Mouse (Mus musculus): ENCODE measurements around the gene Cabp2. TPM values are rescaled to one million over a fixed set of nuclear protein-coding genes. Genes with fewer than 3 reads are reported as not detected.

The Cabp2 gene
- polyA plus RNA-seq, 1 experiment = not detected

DNA sequence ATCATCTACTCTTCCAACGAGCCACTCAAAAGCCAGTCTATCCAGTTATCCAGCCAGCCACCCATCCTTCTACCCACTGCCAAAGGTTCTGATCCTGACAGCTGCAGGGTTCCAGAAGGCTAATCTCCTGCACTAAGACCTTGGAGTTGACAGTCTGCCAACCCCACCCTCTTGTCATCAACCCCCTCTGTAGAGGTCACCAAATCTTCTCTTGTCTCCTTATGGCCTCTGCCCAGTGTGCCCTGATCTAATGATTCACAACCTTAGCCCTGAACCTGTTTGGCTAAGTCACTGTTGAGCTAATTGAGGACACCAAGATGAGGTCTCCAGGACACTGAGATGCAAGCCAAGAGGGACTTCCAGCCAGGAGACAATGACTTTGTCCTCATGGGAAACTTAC lies 1.8 kb upstream of the Cabp2 start:
- TF ChIP-seq GATA1 (IDR thresholded peaks at IDR 0.05; ENCODE audit: low read length) = no peak

DNA sequence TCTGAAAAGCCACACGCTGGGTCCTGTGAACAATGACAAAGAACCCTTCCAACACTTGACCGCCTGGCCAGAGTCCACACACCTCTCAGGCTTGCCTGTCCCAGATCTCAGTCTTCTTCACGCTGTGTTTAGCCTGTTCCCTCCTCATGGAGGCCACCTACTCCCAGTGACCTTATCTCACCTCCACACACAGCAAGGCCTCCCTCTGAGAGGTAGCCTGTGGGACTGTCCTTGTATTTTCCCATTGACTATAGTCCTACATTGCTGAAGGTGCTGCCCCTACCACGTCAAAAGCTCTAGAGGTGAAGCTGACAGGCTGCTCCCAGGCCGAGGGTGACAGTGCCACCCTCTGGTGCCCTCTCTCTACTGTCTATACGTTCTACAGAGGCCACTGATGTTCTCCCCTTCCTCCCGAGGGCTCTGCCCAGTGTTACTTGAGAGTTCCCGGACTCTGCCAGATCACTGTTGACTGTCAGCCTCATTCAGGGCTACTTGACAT lies 818 bp upstream of the Cabp2 start:
- no peak for TF ChIP-seq GATA1 (IDR thresholded peaks at IDR 0.05; ENCODE audit: low read length)

- no peak for TF ChIP-seq GATA1 (IDR thresholded peaks at IDR 0.05; ENCODE audit: low read length)
These were observed 1.0 kb downstream of the Cabp2 start for GRCm38 (mm10) chr19:4082219-4082965.

GRCm38 (mm10) chr19:4083316-4083715 lies 1.9 kb downstream of the Cabp2 start:
- no peak for TF ChIP-seq GATA1 (IDR thresholded peaks at IDR 0.05; ENCODE audit: low read length)

GRCm38 (mm10) chr19:4083826-4084225 lies 2.4 kb downstream of the Cabp2 start:
- TF ChIP-seq GATA1 (IDR thresholded peaks at IDR 0.05; ENCODE audit: low read length) = no peak

GRCm38 (mm10) chr19:4084984-4085383 lies 3.6 kb downstream of the Cabp2 start:
- TF ChIP-seq GATA1 (IDR thresholded peaks at IDR 0.05; ENCODE audit: low read length) = no peak

DNA sequence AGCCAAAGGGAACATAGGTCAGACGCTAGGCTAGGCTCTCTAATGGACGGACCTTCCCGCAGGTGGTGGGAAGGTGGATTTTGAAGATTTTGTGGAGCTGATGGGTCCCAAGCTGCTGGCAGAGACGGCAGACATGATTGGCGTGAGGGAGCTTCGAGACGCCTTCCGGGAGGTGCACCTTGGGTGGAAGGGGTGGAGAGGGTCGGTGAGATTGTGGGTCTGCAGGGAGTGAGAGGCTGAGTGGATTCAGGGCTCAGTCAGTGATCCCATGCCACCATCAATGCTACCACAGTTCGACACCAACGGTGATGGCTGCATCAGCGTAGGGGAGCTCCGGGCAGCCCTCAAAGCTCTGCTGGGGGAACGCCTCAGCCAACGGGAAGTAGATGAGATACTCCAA lies 4.8 kb downstream of the Cabp2 start:
- TF ChIP-seq GATA1 (IDR thresholded peaks at IDR 0.05; ENCODE audit: low read length) = no peak

- TF ChIP-seq GATA1 (IDR thresholded peaks at IDR 0.05; ENCODE audit: low read length) = no peak
These were observed 5.7 kb downstream of the Cabp2 start for GRCm38 (mm10) chr19:4087090-4087489.

DNA sequence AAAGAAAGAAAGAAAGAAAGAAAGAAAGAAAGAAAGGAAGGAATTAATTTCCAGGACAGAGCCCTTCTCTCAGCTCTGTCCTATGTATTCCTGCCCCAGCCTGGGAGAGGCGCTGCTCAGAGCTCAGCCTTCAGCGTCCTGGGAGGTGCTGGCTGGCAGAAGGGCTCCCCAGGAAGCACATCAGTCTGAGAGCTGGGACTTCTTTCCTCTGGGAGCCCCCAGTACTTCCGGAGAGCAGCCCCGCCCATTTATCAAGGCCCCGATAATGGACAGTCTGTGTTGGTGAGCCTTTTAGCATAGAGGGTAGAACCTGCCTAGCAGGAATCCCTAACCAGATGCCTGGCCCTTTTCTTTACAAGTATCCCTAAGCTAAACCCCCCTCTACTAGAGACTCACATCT lies 6.8 kb downstream of the Cabp2 start:
- no peak for TF ChIP-seq GATA1 (IDR thresholded peaks at IDR 0.05; ENCODE audit: low read length)

- no peak for TF ChIP-seq GATA1 (IDR thresholded peaks at IDR 0.05; ENCODE audit: low read length)
These were observed 7.8 kb downstream of the Cabp2 start for GRCm38 (mm10) chr19:4089128-4089527.

GRCm38 (mm10) chr19:4090446-4090845 lies 9.1 kb downstream of the Cabp2 start:
- no peak for TF ChIP-seq GATA1 (IDR thresholded peaks at IDR 0.05; ENCODE audit: low read length)

DNA sequence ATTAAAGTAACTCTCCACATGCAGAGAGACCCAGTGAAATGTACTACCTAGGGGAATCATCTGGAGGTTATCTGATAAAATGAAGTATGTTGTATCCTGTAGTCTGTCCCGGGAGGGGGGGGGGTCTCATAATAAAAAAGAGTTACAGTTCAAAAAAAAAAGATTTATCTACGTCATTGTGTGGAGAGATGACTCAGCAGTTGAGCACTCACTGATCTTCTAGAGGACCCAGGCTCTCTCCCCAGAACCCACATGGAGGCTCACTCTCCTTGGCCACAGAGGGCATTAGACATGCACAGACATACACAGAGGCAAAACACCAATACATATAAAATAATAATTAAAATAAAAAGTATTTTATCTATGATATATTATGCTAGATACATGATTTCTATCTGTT lies 10.0 kb downstream of the Cabp2 start:
- TF ChIP-seq GATA1 (IDR thresholded peaks at IDR 0.05; ENCODE audit: low read length) = no peak

DNA sequence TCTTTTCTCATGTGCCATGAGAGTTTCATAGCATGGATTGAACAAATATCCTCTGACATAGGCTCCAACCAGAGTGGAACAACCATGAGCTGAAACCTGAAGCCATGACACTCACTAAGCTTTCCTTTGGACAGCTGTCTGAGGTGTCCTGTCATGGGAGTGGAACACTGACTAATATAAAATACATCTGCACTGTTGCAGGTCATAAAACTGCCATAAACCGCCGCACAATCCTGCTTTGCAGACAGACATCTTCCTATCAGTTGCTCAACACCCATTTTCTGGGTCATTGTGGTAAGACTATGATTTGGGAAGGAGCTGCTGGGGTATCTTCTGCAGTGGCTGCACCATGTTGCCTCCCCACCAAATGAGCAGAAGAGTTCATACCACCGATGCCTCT lies 11.4 kb downstream of the Cabp2 start:
- no peak for TF ChIP-seq GATA1 (IDR thresholded peaks at IDR 0.05; ENCODE audit: low read length)

DNA sequence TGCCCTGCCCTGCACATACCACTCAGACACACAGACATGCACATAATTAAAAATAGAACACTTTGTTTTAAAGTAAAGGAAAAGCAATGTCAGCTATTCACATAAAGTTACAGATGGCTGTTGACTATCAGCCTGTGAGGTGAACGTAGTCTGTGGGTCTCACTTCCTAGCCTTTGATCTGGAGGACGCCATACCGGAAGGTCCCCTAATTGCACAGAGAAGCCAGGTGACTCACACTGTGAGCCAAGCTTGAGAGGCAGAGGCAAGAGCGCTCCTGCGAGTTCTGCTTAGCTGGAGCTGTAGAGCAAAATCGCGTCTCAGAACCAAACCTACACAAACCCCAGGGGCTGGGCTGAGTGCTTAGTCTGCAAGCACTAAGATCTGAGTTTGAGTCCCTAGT lies 12.4 kb downstream of the Cabp2 start:
- TF ChIP-seq GATA1 (IDR thresholded peaks at IDR 0.05; ENCODE audit: low read length) = no peak

DNA sequence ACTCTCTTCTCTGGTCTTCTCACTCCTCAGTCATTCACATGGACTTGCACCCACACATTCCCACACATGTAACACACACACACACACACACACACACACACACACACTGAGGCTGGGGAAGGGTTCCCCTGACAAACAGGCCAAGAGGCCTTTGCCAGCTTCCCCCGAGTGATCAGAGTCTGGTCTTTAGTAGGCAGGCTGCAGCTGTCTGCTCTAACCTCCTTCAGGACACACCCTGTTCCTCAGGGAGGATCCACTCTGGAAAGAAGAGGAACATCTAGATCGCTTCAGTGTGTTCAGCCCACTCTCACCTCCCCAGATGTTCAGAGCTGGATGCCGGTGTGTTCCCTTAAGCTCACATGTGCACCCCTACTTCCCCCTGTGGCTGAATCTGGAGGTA lies 13.0 kb downstream of the Cabp2 start:
- no peak for TF ChIP-seq GATA1 (IDR thresholded peaks at IDR 0.05; ENCODE audit: low read length)

GRCm38 (mm10) chr19:4094774-4095303 lies 13.5 kb downstream of the Cabp2 start:
- TF ChIP-seq GATA1 (IDR thresholded peaks at IDR 0.05; ENCODE audit: low read length) = no peak

DNA sequence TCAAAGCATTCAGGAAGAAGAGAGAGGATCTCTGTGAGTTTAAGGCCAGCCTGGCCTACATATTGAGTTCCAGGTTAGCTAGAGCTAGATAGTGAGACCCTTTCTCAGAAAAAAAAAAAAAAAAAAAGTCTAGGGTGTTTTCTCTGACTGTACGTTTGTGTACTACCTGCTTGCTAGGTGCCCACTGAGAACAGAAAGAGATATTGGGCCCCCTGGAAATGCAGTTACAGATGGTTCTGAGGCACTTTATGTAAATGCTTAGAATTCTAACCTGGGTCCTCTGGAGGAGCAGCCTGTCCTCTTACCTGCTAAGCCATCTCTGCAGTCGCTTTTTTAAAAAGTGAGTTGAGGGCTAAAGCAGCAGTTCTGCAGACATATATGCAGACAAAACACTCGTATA lies 14.4 kb downstream of the Cabp2 start:
- TF ChIP-seq GATA1 (IDR thresholded peaks at IDR 0.05; ENCODE audit: low read length) = no peak
